Mouse (Mus musculus) hindbrain, embryonic 16.5 days (tissue): ENCODE measurements around the gene Rab15. TPM values are rescaled to one million over a fixed set of nuclear protein-coding genes. Genes with fewer than 3 reads are reported as not detected.

ENCODE experiments used
- ATAC-seq: fragments of 200-750 bp; cut with Nextera tagmentation; 2 replicates; pipeline ENCODE4 v1.8.0; 2017; ENCODE audit warnings: moderate TSS enrichment, moderate library complexity
- H3K27ac ChIP-seq: fragments of 300-500 bp; sonication (generic); 2 replicates; pipeline ENCODE4 v1.5.1; 2014; ENCODE audit warnings: low read depth, mild to moderate bottlenecking, control low read depth, low read length, moderate library complexity
- H3K27me3 ChIP-seq: fragments of 300-500 bp; sonication (generic); replicated peaks from 2 replicates; pipeline ENCODE4 v1.6.1; 2014; ENCODE audit warnings: low read length; ENCODE audit not compliant: control insufficient read depth, insufficient read depth
- H3K36me3 ChIP-seq: fragments of 300-500 bp; sonication (generic); 2 replicates; pipeline ENCODE4 v1.6.1; 2014; ENCODE audit warnings: mild to moderate bottlenecking, low read length, moderate library complexity, mixed read lengths; ENCODE audit not compliant: control insufficient read depth, insufficient read depth
- H3K4me1 ChIP-seq: fragments of 300-500 bp; sonication (generic); 2 replicates; pipeline ENCODE4 v1.6.1; 2014; ENCODE audit warnings: low read depth, low read length; ENCODE audit not compliant: control insufficient read depth, insufficient read depth
- H3K4me2 ChIP-seq: fragments of 300-500 bp; sonication (generic); 2 replicates; pipeline ENCODE4 v1.6.1; 2014; ENCODE audit warnings: mild to moderate bottlenecking, low read length, control low read depth, moderate library complexity
- H3K4me3 ChIP-seq: fragments of 300-500 bp; sonication (generic); 2 replicates; pipeline ENCODE4 v1.5.1; 2014; ENCODE audit warnings: mild to moderate bottlenecking, low read length, control low read depth, moderate library complexity
- H3K9ac ChIP-seq: fragments of 300-500 bp; sonication (generic); 2 replicates; pipeline ENCODE4 v1.6.1; 2014; ENCODE audit warnings: low read depth, mild to moderate bottlenecking, control low read depth, low read length, moderate library complexity
- H3K9me3 ChIP-seq: fragments of 300-500 bp; sonication (generic); 2 replicates; pipeline ENCODE4 v1.6.1; 2014; ENCODE audit warnings: mild to moderate bottlenecking, low read length, moderate library complexity; ENCODE audit not compliant: control insufficient read depth
- WGBS: fragments of 180-500 bp; shearing (Covaris S2); extraction: QIAGEN DNeasy Blood & Tissue Kit; methylation state at CpG from one replicate; pipeline ENCODE4 v1.1.7; 2014; 5-methylcytosine and 5-hydroxymethylcytosine counted together
- polyA plus RNA-seq: library from polyadenylated mRNA; unstranded; fragments of >200 nt; fragmentation: Nextera tagmentation; extraction: Ambion mirVana; gene quantifications from 2 replicates; pipeline ENCODE4 v1.2.1, GENCODE M21; 2015

Rab15 gene
- polyA plus RNA-seq, 1 experiment from 2014 or later = 59.9 TPM

DNA sequence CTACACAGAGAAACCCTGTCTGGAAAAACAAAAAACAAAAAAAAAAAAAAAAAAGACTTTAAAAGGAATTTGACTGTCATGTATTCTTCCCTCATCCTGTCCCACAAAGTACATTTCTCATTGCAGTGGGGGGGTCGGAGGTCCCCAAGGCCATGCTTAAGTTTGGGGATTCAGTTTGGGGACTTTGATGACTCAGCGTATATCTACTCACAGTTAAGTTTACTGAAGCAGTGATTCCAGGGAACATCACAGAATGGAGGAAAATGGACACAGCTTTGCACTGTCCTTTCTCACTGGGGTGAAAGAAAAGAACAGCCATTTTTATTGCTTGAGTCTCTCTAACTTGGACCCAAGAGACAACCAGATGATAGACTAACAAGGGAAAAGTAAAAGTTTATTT lies 29.7 kb upstream of the Rab15 start:
- Histone ChIP-seq H3K9ac (no peak overlapping the region), H3K27me3 (no peaks in the 10 kb centered on the region), H3K36me3 (no peaks in the 10 kb centered on the region), H3K9me3 (no peaks in the 10 kb centered on the region), H3K27ac (no peak overlapping the region), H3K4me3 (no peak overlapping the region), H3K4me1 (no peaks in the 10 kb centered on the region; the same call in 1 of the 2 replicates), H3K4me2 (no peak overlapping the region)
- ATAC-seq = no peak
- WGBS = 90% methylated on average over 2 of the region's 2 CpGs

DNA sequence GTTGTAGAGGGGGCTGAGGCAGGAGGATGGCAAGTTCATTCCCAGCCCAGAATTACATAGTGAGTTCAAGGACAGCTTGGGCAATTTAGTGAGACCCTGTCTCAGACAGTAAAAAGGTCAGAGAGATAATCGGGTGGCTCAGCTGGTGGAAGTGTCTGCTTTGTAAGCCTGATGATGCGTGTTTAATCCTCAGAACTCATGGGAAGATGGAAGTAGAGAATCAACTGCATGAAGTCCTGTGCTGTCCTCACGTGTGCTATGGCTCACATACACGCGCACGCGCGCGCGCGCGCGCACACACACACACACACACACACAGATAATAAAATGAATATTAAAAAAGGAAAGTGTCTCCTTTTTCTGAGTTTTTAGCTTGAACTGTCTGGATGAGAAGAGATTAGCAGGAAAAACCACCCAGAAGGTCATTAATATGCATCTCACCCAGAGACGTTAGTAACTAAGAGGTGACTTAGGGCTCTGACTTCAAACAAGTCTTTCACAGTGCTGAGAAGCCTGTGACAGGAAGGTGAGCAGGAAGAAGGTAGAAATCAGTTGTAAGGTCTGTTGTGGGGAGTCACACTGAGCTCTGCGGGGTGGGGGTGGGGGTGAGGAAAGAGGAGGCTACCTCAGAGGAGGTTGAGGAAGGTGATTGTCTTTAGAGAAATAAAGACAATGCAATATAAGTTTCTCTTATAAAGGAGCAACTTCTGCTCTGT lies 21.8 kb upstream of the Rab15 start:
- Histone ChIP-seq H3K4me2 (no peak overlapping the region), H3K4me3 (no peak overlapping the region), H3K27ac (no peak overlapping the region), H3K4me1 (no peaks in the 10 kb centered on the region; the same call in 1 of the 2 replicates), H3K27me3 (no peaks in the 10 kb centered on the region), H3K9ac (no peak overlapping the region), H3K9me3 (no peaks in the 10 kb centered on the region), H3K36me3 (no peaks in the 10 kb centered on the region)
- ATAC-seq = no peak
- 91% methylated on average over 15 of the region's 15 CpGs for WGBS

DNA sequence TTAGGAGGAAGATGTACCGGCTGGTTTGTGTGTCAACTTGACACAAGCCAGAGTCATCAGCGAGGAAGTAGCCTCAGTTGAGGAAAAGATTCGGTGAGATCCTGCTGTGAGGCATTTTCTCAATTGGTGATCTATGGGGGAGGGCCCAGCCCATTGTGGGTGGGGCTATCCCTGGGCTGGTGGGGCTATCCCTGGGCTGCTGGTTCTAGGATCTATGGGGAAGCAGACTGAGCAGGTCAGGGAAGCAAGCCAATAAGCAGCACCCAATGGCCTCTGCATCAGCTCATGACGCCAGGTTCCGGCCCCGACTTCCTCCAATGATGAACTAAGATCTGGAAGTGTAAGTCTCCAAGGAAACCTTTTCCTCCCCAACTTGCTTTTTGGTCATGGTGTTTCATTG lies 17.4 kb upstream of the Rab15 start:
- no peak overlapping the region for H3K4me3 ChIP-seq
- no peaks in the 10 kb centered on the region for H3K9me3 ChIP-seq
- no peak overlapping the region for H3K27ac ChIP-seq
- H3K4me1 ChIP-seq = peaks cover 12% of the 10 kb centered on the region
- no peak overlapping the region for H3K9ac ChIP-seq
- H3K4me2 ChIP-seq = no peak overlapping the region
- H3K27me3 ChIP-seq = no peaks in the 10 kb centered on the region
- 69% methylated on average over 6 of the region's 6 CpGs for WGBS
- ATAC-seq = no peak
- H3K36me3 ChIP-seq = no peaks in the 10 kb centered on the region

DNA sequence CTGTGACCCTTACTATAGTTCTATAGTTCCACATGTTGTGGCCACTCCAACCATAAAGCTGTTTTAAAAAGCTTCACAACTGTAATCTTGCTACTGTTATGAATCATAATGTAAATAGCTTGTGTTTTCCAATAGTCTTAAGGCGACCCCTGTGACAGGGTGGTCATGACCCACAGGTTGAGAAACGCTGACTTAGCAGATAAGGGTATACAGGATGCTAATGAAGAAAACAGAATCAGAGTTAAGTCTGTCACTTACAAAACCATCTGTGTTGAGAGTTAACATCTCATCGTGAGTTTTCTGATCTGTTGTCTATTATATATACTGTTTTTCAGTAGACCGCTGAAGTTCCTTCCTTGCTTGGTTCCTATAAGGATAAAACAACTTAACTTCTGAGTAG lies 16.6 kb upstream of the Rab15 start:
- 95% methylated on average over 4 of the region's 4 CpGs for WGBS
- no peak overlapping the region for H3K9ac ChIP-seq
- no peaks in the 10 kb centered on the region for H3K36me3 ChIP-seq
- no peaks in the 10 kb centered on the region for H3K27me3 ChIP-seq
- H3K27ac ChIP-seq = no peak overlapping the region
- H3K4me2 ChIP-seq = no peak overlapping the region
- ATAC-seq = no peak
- H3K4me1 ChIP-seq = peaks cover 12% of the 10 kb centered on the region
- H3K4me3 ChIP-seq = no peak overlapping the region
- H3K9me3 ChIP-seq = no peaks in the 10 kb centered on the region

DNA sequence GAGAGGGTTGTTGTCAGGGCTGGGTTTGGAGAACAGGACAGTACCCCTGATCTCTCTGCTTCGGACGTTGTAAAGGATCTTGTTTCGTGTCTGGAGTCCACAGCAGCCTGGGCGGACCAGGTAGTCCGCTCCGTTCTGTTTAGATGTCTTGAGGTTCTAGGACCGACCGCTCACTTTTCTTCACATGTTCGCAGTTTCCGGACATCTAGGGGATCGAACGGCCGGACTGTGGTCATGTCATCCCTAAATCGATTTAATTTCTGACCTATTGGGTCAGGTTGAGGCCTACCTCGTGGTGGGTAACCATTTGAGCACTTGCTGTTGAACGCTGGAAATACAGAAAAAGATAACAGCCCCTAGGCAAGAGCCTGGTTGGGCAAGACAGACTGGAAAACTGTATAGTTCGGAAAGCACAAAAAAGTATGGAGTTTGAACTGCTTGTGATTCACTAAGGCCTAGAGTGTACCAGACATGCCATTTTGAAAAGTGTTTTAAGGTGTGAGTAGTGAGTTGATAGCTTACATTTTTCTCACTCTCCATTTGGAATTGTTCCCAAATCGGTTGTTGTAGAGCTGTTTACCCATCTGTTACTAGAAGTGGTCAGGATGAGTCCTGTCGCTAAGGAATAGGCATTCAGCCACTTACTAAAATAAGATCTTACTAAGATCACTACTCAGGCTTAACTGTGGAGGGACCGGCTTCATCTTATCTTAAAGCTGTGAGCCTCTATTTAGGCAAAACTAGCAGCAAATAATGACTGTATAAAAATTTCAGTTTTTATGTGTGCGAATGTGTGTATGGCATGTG lies 15.3 kb upstream of the Rab15 start:
- H3K36me3 ChIP-seq = no peaks in the 10 kb centered on the region
- peak overlapping the region; percentile 62 for H3K4me2 ChIP-seq
- H3K4me3 ChIP-seq = peak overlapping the region; percentile 76
- H3K27me3 ChIP-seq = no peaks in the 10 kb centered on the region
- H3K4me1 ChIP-seq = peaks cover 12% of the 10 kb centered on the region
- no peaks in the 10 kb centered on the region for H3K9me3 ChIP-seq
- peak overlapping the region; percentile 75 for H3K9ac ChIP-seq
- WGBS = 16% methylated on average over 19 of the region's 21 CpGs
- no peak for ATAC-seq
- peak overlapping the region; percentile 88 for H3K27ac ChIP-seq

DNA sequence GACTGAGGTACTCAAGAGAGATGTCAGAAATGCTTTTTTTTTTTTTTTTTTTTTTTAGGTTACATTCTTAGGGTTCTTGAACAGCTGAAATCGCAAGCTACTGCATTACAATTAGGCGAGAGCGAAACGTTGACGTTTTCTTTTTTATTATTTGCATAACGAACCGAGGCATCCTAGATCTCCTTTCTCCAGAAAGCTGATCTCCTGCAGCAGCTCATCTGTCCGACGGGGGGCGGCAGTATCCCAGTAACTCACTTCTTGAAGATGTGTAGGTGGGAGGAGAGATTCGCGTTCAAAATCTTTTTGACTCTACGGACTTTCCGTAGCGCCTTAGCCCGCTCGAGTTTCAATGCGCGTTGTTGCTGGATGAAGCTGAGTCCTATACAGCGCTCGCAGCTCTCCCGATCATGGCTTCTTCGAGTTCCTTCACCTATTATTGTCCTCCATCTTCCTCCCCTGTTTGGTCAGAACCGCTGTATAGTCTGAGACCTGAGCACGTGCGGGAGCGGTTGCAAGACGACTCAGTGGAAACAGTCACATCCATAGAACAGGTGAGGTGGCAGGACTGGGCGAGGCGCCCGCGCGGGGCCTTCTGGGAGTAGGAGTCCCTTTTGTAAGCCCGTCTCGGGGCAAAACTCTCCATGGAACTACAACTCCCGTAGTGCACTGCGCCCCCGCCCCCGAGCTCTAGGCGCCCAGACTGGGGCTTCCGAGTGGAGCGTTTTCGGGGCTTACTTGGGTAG lies 14.6 kb upstream of the Rab15 start:
- Histone ChIP-seq H3K4me1 (peaks cover 12% of the 10 kb centered on the region), H3K27me3 (no peaks in the 10 kb centered on the region), H3K36me3 (no peaks in the 10 kb centered on the region), H3K9me3 (no peaks in the 10 kb centered on the region), H3K27ac (peak overlapping the region; percentile 88), H3K9ac (peak overlapping the region; percentile 75), H3K4me2 (peak overlapping the region; percentile 62), H3K4me3 (peak overlapping the region; percentile 76)
- under 1% methylated on average over 43 of the region's 43 CpGs for WGBS
- peak; percentile 99 for ATAC-seq

DNA sequence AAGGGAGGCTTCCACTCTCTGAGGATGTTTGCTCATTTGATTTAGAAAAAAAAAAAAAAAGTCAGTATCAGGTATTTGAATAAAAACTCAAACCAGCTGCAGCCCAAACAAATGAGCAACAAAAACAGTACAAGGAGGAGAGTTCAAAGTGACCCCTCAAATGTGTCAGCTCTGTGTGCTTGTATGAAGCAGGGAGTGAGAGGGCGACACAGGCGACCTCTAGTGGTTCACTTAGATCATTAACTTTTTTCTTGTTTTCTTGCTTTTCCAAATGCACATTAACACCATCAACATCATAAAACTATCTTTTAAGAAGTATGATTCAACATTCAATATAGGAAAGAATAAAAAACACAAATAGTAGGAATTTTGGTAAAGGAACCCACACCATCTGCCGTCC lies 10.0 kb upstream of the Rab15 start:
- Histone ChIP-seq H3K4me2 (no peak overlapping the region), H3K27ac (no peak overlapping the region), H3K27me3 (no peaks in the 10 kb centered on the region), H3K4me3 (no peak overlapping the region), H3K36me3 (no peaks in the 10 kb centered on the region), H3K4me1 (no peaks in the 10 kb centered on the region; the same call in 1 of the 2 replicates), H3K9me3 (no peaks in the 10 kb centered on the region), H3K9ac (no peak overlapping the region)
- WGBS = 3% methylated on average over 3 of the region's 3 CpGs
- no peak for ATAC-seq

DNA sequence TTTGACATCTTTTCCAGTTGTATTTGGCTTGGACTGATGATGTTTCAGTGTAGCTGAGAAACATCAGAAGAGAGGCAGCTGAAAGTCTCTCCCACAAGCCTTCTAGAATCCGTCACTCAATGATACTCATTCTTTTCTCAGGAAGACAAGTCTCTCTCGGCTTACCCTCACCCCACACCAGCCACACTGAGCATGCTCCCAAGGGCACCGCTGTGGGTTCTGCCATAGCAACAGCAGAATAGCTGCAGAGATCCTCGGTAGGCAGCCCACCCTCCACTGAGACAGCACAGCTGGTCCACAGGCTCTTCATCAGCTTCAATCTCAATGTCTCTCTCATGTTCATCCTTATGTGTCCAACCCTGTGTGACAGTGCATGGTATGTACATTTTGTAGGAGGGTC lies 2.6 kb upstream of the Rab15 start:
- Histone ChIP-seq H3K27ac (no peak overlapping the region), H3K36me3 (no peaks in the 10 kb centered on the region), H3K9me3 (no peaks in the 10 kb centered on the region), H3K4me1 (peaks cover 15% of the 10 kb centered on the region), H3K27me3 (no peaks in the 10 kb centered on the region), H3K4me3 (no peak overlapping the region), H3K4me2 (no peak overlapping the region), H3K9ac (no peak overlapping the region)
- ATAC-seq = no peak
- 50% methylated on average over 4 of the region's 4 CpGs for WGBS
